Mouse (Mus musculus): Measurements from ENCODE around the gene Scaf1.

Gene Scaf1

GRCm38 (mm10) chr7:44983944-44984832, 32.0 kb downstream of the Scaf1 start:
- no peak for DNase-seq

- peak; percentile 91 for DNase-seq
These were observed 33.1 kb downstream of the Scaf1 start for GRCm38 (mm10) chr7:44983085-44983484.

- no peak for DNase-seq
These were observed 34.6 kb downstream of the Scaf1 start for GRCm38 (mm10) chr7:44981539-44981938.

GRCm38 (mm10) chr7:44978300-44978699, 37.9 kb downstream of the Scaf1 start:
- no peak for DNase-seq

GRCm38 (mm10) chr7:44975117-44975419, 41.1 kb downstream of the Scaf1 start:
- no peak for DNase-seq

DNA sequence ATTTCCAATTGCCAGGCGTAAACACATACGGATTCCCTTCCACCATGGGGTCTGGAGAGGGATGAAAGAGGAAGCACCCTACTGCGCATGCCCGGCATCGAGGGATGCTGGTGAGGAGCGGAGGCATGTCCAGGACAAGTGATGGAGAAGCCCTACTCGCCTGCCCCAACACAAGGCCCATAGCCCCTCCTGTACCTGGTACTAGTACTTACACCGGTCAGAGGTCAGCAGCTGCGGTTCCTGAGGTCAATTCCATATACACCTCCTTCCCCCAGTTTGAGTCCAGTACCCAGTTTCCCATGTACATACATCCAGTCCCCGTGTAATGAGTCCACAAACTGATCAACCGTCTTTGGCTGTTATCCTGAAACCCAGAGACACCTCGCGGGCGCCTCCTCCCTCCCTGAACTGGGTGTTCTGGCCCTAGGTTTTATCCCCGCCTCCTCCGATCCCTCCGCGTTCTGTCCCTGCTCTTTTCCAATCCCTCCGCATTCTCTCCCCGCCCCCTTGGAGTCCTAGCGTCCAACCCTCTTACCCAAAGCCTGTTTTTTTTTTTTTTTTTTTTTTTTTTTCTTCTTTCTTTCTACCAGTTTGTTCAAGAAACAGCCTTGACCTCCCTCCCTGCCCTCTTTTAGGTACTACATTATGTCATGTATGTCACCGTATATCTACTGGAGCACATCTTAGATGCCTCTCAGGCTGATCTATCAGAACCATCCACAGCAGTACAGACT, 41.6 kb downstream of the Scaf1 start, which contains the start of gene Cpt1c:
TSS of gene Cpt1c (minus strand) at position 469 of the 734 bp plus-strand sequence.
- DNase-seq, result peak; percentile 62

DNA sequence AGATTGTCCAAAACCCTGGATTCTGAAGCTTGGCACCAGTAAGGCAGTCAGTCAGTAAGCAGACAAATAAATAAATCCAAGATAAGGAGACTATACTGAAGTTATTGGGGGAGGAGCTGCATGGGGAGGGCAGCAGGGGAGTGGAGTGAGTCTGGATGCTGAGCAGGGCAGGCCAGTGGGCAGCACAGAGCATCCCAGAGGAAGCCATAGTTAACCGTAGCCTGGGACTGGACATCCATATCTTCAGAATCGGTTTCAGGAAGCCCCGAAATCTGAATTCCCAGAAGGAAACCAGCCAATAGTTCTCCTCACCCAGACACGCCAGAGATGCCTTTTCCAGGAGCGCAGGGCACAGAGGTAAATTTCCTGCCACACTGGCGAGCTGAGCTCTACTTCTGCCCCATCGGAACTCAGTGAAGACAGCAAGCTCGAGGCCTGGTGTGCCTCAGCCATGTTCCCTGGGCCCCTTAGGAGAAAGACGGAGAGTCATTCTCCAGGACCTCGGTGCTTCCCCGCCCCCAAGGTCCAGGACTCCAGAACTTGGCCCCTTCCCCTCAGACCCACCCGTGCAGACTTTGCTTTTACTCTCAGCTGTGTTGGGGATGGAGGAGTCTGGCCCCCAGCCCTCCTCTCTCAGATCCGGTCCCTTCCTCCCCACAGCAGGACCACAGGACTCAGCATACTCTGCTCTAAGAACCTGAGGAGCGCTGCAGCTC, 42.6 kb downstream of the Scaf1 start:
- no peak for DNase-seq

DNA sequence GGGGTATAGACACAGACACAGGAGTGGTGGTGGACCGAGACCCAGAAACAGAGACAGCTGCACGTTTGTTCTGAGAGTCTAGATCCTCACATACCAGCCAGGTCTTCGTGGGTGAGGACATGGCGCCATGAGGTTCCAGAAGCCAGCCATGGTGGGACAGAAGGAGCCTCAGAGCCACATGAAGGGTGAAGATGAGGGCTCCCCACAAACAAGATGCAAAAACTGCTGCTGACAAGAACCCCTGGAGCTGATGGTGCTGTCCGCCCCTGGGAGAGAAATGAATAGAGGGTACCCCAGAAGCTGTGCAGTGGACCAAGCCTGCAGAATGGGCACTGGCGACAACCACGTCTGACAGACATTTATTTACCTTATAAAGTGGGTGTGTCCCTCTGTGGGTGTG, 45.0 kb downstream of the Scaf1 start:
- no peak for DNase-seq

- peak; percentile 84 for DNase-seq
These were observed 45.9 kb downstream of the Scaf1 start for GRCm38 (mm10) chr7:44970231-44970691.

DNA sequence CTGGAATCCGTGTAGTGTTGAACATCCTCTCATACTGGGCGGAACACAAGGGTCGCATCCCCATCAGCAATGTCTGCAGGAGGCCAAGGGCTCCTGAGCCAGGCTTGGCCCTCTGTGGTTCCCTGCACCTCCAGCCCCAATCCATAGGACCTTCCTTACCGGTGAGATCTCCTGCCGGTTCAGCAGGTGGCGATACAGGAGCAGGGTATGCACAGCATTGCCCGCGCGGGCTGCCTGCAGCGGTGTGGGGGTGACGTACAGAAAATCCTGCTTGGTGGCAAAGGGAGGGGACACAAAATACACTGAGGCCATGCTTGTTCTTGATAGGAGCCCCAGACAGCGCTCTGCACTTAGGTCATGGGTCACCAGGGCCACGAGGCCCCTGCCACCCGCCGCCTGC, 49.5 kb downstream of the Scaf1 start:
- DNase-seq, result no peak

GRCm38 (mm10) chr7:44965975-44966374, 50.2 kb downstream of the Scaf1 start:
- DNase-seq, result peak; percentile 41

DNA sequence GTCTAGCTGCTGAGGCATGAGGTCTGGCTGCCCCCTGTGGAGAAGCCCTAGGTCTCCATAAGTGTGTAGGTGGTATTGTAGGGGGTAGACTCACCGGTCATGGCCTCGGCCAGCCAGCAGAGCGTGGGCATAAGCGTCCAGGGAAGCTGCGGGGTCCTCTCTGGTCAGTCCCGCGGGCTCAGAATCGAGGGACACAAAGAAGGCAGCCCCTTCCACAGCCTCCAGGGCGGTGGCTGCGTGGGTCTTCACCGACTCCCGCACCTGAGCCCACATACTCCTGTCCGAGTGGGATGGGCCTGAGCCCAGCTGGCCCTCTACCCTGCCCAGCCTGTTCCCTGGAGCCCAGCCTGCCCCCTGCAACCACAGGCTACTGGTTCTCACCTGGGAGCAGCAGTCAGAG, 51.2 kb downstream of the Scaf1 start:
- no peak for DNase-seq

DNA sequence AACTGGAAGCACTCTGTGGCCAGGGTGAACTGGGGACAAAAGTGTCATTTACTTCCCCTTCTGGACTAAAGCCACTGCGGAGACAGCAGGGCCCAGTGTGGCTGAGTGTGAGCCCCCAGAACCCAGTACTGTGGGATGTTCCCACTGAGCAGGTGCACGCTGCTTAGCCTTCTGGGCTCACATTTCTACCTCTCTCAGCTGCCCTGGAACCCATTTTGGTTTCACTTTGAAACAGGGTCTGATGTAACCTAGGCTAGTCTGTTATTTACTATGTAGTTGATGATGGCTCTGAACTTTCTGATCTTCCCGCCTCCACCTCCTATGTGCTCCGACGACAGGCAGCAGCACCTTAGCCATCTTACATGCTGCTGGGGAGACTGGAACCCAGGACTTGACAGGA, 53.3 kb downstream of the Scaf1 start:
- DNase-seq, result no peak

DNA sequence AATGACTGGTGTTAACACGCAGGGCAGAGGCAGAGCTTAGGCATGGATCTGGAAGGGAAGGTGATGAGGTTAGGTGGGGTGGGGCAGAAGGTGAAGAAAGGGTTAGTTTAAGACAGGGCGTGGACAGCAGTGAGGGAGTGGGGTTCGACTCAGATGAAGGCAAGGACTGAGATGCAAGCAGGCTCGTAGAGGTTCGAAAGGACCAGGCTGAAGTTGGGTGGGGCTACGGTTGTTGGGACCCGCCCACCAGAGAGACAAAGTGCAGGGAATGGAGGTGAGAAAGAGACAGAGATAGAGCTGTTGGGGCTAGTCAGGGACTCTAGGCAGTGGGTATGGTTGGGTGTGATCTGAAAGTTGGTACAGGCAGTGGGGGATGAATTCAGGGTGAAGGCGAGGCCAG, 53.8 kb downstream of the Scaf1 start:
- DNase-seq, result no peak

DNA sequence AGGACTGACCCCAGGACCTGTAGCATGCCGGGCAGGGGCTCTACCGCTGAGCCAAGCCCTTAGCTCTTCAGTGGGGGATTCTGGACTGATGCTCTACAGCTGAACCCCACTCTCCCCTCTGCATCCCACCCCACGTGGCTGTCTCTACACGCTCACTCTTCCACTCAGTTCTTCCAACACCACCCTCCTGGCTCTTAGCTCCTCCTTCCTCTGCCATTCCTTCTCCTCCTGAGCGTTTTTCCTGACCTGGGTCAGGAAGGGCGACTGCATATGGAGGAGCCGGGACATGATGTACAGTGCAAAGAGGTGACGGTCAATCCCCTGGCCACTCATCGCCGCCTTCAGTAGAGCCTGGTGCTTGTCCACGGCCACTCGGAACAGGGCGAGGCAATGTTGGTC, 55.7 kb downstream of the Scaf1 start:
- DNase-seq, result no peak

GRCm38 (mm10) chr7:44959874-44960511, 56.2 kb downstream of the Scaf1 start:
- no peak for DNase-seq

GRCm38 (mm10) chr7:44959281-44959680, 56.9 kb downstream of the Scaf1 start:
- DNase-seq, result no peak

- DNase-seq, result peak; percentile 65
These were observed 58.0 kb downstream of the Scaf1 start for GRCm38 (mm10) chr7:44958208-44958607.

GRCm38 (mm10) chr7:44957183-44957835, 58.9 kb downstream of the Scaf1 start:
- no peak for DNase-seq

DNA sequence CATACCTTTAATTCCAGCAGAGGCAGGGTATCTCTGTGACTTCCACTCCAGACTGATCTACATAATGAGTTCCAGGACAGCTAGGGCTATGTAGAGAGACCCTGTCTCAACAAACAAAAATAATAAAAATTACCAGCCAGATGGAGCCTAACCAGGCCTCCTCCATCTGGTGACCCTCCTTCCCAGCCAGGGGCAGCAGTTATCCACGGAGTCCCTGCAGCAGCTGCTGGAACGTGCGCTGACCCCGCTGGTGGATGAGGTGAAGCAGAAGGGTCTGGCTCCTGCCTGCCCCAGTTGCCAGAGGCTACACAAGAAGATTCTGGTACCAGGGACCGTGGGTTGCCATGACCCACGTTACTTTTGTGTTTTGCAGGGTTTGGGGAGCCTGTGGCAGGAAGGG, 59.9 kb downstream of the Scaf1 start:
- no peak for DNase-seq

DNA sequence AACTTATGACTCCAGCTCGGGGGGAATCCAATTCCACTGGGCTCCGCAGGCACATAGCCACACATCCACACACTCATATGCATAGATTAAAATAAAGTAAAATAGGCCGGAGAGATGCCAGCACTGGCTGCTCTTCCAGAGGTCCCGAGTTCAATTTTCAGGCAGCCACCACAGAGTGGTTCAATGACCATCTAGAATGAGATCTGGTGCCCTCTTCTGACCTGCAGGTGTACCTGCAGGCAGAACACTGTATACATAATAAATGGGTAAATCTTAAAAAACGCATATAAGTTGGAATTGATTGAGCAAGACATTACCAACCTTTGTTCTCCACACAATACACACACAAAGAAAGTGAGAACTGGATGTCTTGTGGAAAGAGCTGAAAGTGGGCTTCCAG, 60.5 kb downstream of the Scaf1 start:
- peak; percentile 18 for DNase-seq

- DNase-seq, result no peak
These were observed 61.9 kb downstream of the Scaf1 start for GRCm38 (mm10) chr7:44954091-44954885.

Data from kidney, adult 18-20 months (tissue).